In the genomic region with DNA sequence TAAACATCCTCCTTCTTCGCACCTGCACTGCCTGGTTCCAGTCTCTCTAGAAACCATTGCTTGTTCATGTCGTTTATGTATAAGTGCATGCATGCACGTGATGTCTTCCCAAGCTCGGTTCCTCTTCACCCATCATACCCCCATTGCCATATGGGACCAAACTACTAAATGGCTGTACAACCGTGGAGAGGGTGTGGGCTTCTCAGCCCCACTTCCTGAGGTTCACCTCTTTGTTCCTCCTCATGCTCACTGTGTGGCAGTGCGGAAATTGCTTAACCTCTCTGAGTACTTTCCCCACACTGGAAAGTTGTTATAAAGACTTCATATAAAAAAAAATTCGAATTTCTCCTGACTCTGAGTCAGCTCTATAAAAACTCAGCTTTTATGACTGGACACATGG, we compare ENCODE assay signal across 21 mouse cellular contexts. TPM values are rescaled to one million over a fixed set of nuclear protein-coding genes. Genes with fewer than 3 reads are reported as not detected.
A peak's percentile ranks its signal among the peaks of the same experiment; 100 is the strongest.
DNase-seq lines count a peak whose midpoint lies in the region; ATAC-seq lines count a peak whose summit lies in the region.
"Had no signal": no experiment of that assay in that cellular context is flagged by ENCODE, and none has a peak within 500 bp of the region (broad histone marks: within the 10 kb centered on the region; RNA-seq: fewer than 3 reads in every experiment).

No protein-coding gene starts in this region.

- intact Hi-C loops in left cerebral cortex, postnatal 36 days (cut with DNase I) = no loop called here

- peaks cover 10% of the 10 kb centered on the region for H3K79me2 ChIP-seq in macrophage (ENCODE audit: inconsistent target)

- H3K4me1 ChIP-seq in midbrain, embryonic 14.5 days (ENCODE audit: control insufficient read depth, insufficient read depth, low read length) = peaks cover 6% of the 10 kb centered on the region

- no peak overlapping the region for H3K4me2 ChIP-seq in midbrain, embryonic 14.5 days (ENCODE audit: low read length)
- H3K4me2 ChIP-seq: forebrain, embryonic 15.5 days; heart, embryonic 11.5 days; limb, embryonic 15.5 days; neural tube, embryonic 12.5 days had no signal

- H3K27me3 ChIP-seq in midbrain, embryonic 14.5 days (ENCODE audit: control insufficient read depth, insufficient read depth, low read length) = peaks cover 8% of the 10 kb centered on the region; the same call in 1 of the 2 replicates

- ATAC-seq in CD4-positive, CD25-positive, alpha-beta regulatory T cell, adult 4 months = peak; percentile 49
- ATAC-seq in midbrain, embryonic 14.5 days (ENCODE audit: low FRiP score, low TSS enrichment) = no peak
- ATAC-seq: forebrain, embryonic 15.5 days; hindbrain, postnatal 0 days; midbrain, embryonic 16.5 days had no signal

- peak overlapping the region; percentile 25 for H3K27ac ChIP-seq in macrophage
- H3K27ac ChIP-seq in midbrain, embryonic 14.5 days (replicated peaks; ENCODE audit: low read depth, low read length) = no peak overlapping the region
- H3K27ac ChIP-seq: embryonic facial prominence, embryonic 10.5 days; forebrain, embryonic 15.5 days; hindbrain, postnatal 0 days; limb, embryonic 15.5 days; neural tube, embryonic 12.5 days had no signal

- no peaks in the 10 kb centered on the region for H3K9me3 ChIP-seq in midbrain, embryonic 14.5 days (ENCODE audit: control insufficient read depth, low read length)
- H3K9me3 ChIP-seq: embryonic facial prominence, embryonic 10.5 days; forebrain, embryonic 15.5 days; limb, embryonic 15.5 days; neural tube, embryonic 12.5 days had no signal

- DNase-seq in 416B (ENCODE audit: low read depth) = peak; percentile 82
- peak; percentile 71 for DNase-seq in thymus, postnatal 0 days (ENCODE audit: low spot score)
- no peak for DNase-seq in left cerebral cortex, postnatal 36 days (ENCODE audit: low spot score in 2 of 2)
- no peak for DNase-seq in adrenal gland, postnatal 4 days (ENCODE audit: low spot score in 2 of 2)
- DNase-seq in midbrain, embryonic 14.5 days = no peak
- DNase-seq: adrenal gland, adult 2 months; cerebellum, adult 11 months; cerebellum, postnatal 14 days; gastrocnemius, postnatal 36 days; heart, postnatal 4 days; kidney, adult 2 months; lung, adult 18-20 months had no signal

- no peaks in the 10 kb centered on the region for H3K36me3 ChIP-seq in macrophage (ENCODE audit: inconsistent target)
- no peaks in the 10 kb centered on the region for H3K36me3 ChIP-seq in midbrain, embryonic 14.5 days (ENCODE audit: control insufficient read depth, insufficient read depth, low read length)
- H3K36me3 ChIP-seq: embryonic facial prominence, embryonic 10.5 days; forebrain, embryonic 15.5 days; limb, embryonic 15.5 days; neural tube, embryonic 12.5 days had no signal

- WGBS in macrophage (ENCODE audit: missing documents) = 11% methylated on average over 7 of the region's 7 CpGs
- WGBS in midbrain, embryonic 14.5 days = 78% methylated on average over 7 of the region's 7 CpGs

- H3K9ac ChIP-seq in midbrain, embryonic 14.5 days (replicated peaks; ENCODE audit: low read length) = no peak overlapping the region
- H3K9ac ChIP-seq: forebrain, embryonic 15.5 days; limb, embryonic 15.5 days; neural tube, embryonic 12.5 days had no signal

- H3K4me3 ChIP-seq in macrophage (ENCODE audit: inconsistent target) = no peak overlapping the region
- no peak overlapping the region for H3K4me3 ChIP-seq in midbrain, embryonic 14.5 days (replicated peaks; ENCODE audit: low read depth, low read length)
- H3K4me3 ChIP-seq: embryonic facial prominence, embryonic 10.5 days; forebrain, embryonic 15.5 days; limb, embryonic 15.5 days; neural tube, embryonic 12.5 days had no signal

RNA-seq across cellular contexts. Expression of gene Slc44a2, which starts 3.8 kb away (rescaled TPM):
- polyA plus RNA-seq in CD4-positive, CD25-positive, alpha-beta regulatory T cell, adult 4 months (2017; shearing (Covaris generic)) = 100 to 1,000 TPM; 242 to 364 TPM
- total RNA-seq in macrophage (2018; cell fraction: chromatin; rRNA removed) = 100 to 1,000 TPM in 1 of 26 experiments, 10 to 100 TPM in 25; 25.2 to 101 (median 61.2) TPM
- total RNA-seq in macrophage (2018; cell fraction: cytosol; rRNA removed) = 10 to 100 TPM; 27.4 to 55.5 (median 40.7) TPM
- total RNA-seq in macrophage (2018; cell fraction: nucleus; rRNA removed) = 100 to 1,000 TPM in 1 of 26 experiments, 10 to 100 TPM in 25; 42.5 to 101 (median 72.8) TPM
- polyA plus RNA-seq in macrophage (2018) = 23.3 to 39.4 TPM (median 32.8 TPM) in 3 replicates
- polyA plus RNA-seq in thymus, postnatal 0 days (2015; fragmentation: Nextera tagmentation; extraction: Ambion mirVana) = 161 and 167 TPM in 2 replicates
- total RNA-seq in left cerebral cortex, postnatal 36 days (2021) = 10 to 100 TPM; 43.0 to 52.5 TPM
- total RNA-seq in adrenal gland, postnatal 4 days (2021) = 10 to 100 TPM; 73.6 to 75.4 TPM
- polyA plus RNA-seq in midbrain, embryonic 14.5 days (2014; fragmentation: Nextera tagmentation; extraction: Ambion mirVana) = 49.3 and 67.4 TPM in 2 replicates

RNA-seq across cellular contexts. Expression of gene Ap1m2, which starts 4.6 kb away (rescaled TPM):
- polyA plus RNA-seq in CD4-positive, CD25-positive, alpha-beta regulatory T cell, adult 4 months (2017; shearing (Covaris generic)) = 1 to 10 TPM; 2.4 to 2.9 TPM
- total RNA-seq in macrophage (2018; cell fraction: chromatin; rRNA removed) = under 1 TPM in 1 of 26 experiments, not detected in 25; 0.30 TPM
- total RNA-seq in macrophage (2018; cell fraction: cytosol; rRNA removed) = under 1 TPM in 4 of 26 experiments, not detected in 22; 0.04 to 0.17 (median 0.10) TPM
- under 1 TPM in 4 of 26 experiments, not detected in 22; 0.22 to 0.47 (median 0.32) TPM for total RNA-seq in macrophage (2018; cell fraction: nucleus; rRNA removed)
- not detected in 3 replicates for polyA plus RNA-seq in macrophage (2018)
- 20.2 and 21.0 TPM in 2 replicates for polyA plus RNA-seq in thymus, postnatal 0 days (2015; fragmentation: Nextera tagmentation; extraction: Ambion mirVana)
- 1 to 10 TPM in 1 of 2 experiments, under 1 TPM in 1; 0.72 to 1.6 TPM for total RNA-seq in left cerebral cortex, postnatal 36 days (2021)
- total RNA-seq in adrenal gland, postnatal 4 days (2021) = 1 to 10 TPM in 1 of 2 experiments, not detected in 1; 3.4 TPM
- 0.88 and 1.5 TPM in 2 replicates for polyA plus RNA-seq in midbrain, embryonic 14.5 days (2014; fragmentation: Nextera tagmentation; extraction: Ambion mirVana)
- total RNA-seq: adrenal gland, adult 2 months; gastrocnemius, postnatal 36 days; heart, postnatal 4 days had no signal
- polyA plus RNA-seq: adrenal gland, adult 2 months had no signal

RNA-seq across cellular contexts. Expression of gene Cdkn2d, which starts 25.5 kb away (rescaled TPM):
- polyA plus RNA-seq in CD4-positive, CD25-positive, alpha-beta regulatory T cell, adult 4 months (2017; shearing (Covaris generic)) = 100 to 1,000 TPM; 124 to 126 TPM
- 10 to 100 TPM in 1 of 26 experiments, 1 to 10 TPM in 20, under 1 TPM in 4, not detected in 1; 0.66 to 10.1 (median 2.3) TPM for total RNA-seq in macrophage (2018; cell fraction: chromatin; rRNA removed)
- total RNA-seq in macrophage (2018; cell fraction: cytosol; rRNA removed) = 10 to 100 TPM in 23 of 26 experiments, 1 to 10 TPM in 3; 7.1 to 20.2 (median 15.3) TPM
- 10 to 100 TPM in 7 of 26 experiments, 1 to 10 TPM in 19; 3.1 to 18.0 (median 7.2) TPM for total RNA-seq in macrophage (2018; cell fraction: nucleus; rRNA removed)
- 6.1 to 12.6 TPM (median 9.8 TPM) in 3 replicates for polyA plus RNA-seq in macrophage (2018)
- 216 and 234 TPM in 2 replicates for polyA plus RNA-seq in thymus, postnatal 0 days (2015; fragmentation: Nextera tagmentation; extraction: Ambion mirVana)
- 10 to 100 TPM; 52.7 to 58.8 TPM for total RNA-seq in left cerebral cortex, postnatal 36 days (2021)
- total RNA-seq in adrenal gland, postnatal 4 days (2021) = 10 to 100 TPM; 21.9 to 25.6 TPM
- polyA plus RNA-seq in midbrain, embryonic 14.5 days (2014; fragmentation: Nextera tagmentation; extraction: Ambion mirVana) = 84.9 and 95.7 TPM in 2 replicates

RNA-seq across cellular contexts. Expression of gene Kri1, which starts 28.9 kb away (rescaled TPM):
- polyA plus RNA-seq in CD4-positive, CD25-positive, alpha-beta regulatory T cell, adult 4 months (2017; shearing (Covaris generic)) = 10 to 100 TPM; 25.2 to 45.3 TPM
- total RNA-seq in macrophage (2018; cell fraction: chromatin; rRNA removed) = 100 to 1,000 TPM in 23 of 26 experiments, 10 to 100 TPM in 3; 86.2 to 201 (median 143) TPM
- 10 to 100 TPM; 19.2 to 38.5 (median 29.8) TPM for total RNA-seq in macrophage (2018; cell fraction: cytosol; rRNA removed)
- total RNA-seq in macrophage (2018; cell fraction: nucleus; rRNA removed) = 100 to 1,000 TPM in 4 of 26 experiments, 10 to 100 TPM in 22; 43.4 to 123 (median 71.4) TPM
- polyA plus RNA-seq in macrophage (2018) = 26.4 to 51.5 TPM (median 40.3 TPM) in 3 replicates
- 17.9 and 25.1 TPM in 2 replicates for polyA plus RNA-seq in thymus, postnatal 0 days (2015; fragmentation: Nextera tagmentation; extraction: Ambion mirVana)
- total RNA-seq in left cerebral cortex, postnatal 36 days (2021) = 10 to 100 TPM; 32.6 to 44.4 TPM
- 10 to 100 TPM; 40.2 to 41.8 TPM for total RNA-seq in adrenal gland, postnatal 4 days (2021)
- 12.9 and 16.9 TPM in 2 replicates for polyA plus RNA-seq in midbrain, embryonic 14.5 days (2014; fragmentation: Nextera tagmentation; extraction: Ambion mirVana)

RNA-seq across cellular contexts. Expression of gene Ilf3, which starts 51.0 kb away (rescaled TPM):
- polyA plus RNA-seq in CD4-positive, CD25-positive, alpha-beta regulatory T cell, adult 4 months (2017; shearing (Covaris generic)) = 100 to 1,000 TPM; 127 to 203 TPM
- total RNA-seq in macrophage (2018; cell fraction: chromatin; rRNA removed) = 100 to 1,000 TPM in 25 of 26 experiments, 10 to 100 TPM in 1; 91.4 to 349 (median 167) TPM
- total RNA-seq in macrophage (2018; cell fraction: cytosol; rRNA removed) = 10 to 100 TPM; 25.3 to 42.3 (median 32.5) TPM
- 100 to 1,000 TPM in 16 of 26 experiments, 10 to 100 TPM in 10; 78.0 to 241 (median 106) TPM for total RNA-seq in macrophage (2018; cell fraction: nucleus; rRNA removed)
- 35.3 to 40.5 TPM (median 35.7 TPM) in 3 replicates for polyA plus RNA-seq in macrophage (2018)
- 138 TPM in 2 replicates for polyA plus RNA-seq in thymus, postnatal 0 days (2015; fragmentation: Nextera tagmentation; extraction: Ambion mirVana)
- total RNA-seq in left cerebral cortex, postnatal 36 days (2021) = 10 to 100 TPM; 75.5 to 75.9 TPM
- 100 to 1,000 TPM; 107 to 118 TPM for total RNA-seq in adrenal gland, postnatal 4 days (2021)
- polyA plus RNA-seq in midbrain, embryonic 14.5 days (2014; fragmentation: Nextera tagmentation; extraction: Ambion mirVana) = 212 and 267 TPM in 2 replicates

Comparison
In these comparisons a context has a peak if more than half of its experiments do, and no peak if none do; other contexts are left out.
1. DNase-seq: peak in 416B (single experiment) and thymus, postnatal 0 days (single experiment); none in left cerebral cortex, postnatal 36 days (0 of 2), adrenal gland, postnatal 4 days (0 of 2) and midbrain, embryonic 14.5 days (single experiment).